Mouse (Mus musculus): ENCODE data around the gene Erh. TPM values are rescaled to one million over a fixed set of nuclear protein-coding genes. Genes with fewer than 3 reads are reported as not detected.

The Erh gene
- polyA plus RNA-seq, 1 experiment: 92.0 TPM

DNA sequence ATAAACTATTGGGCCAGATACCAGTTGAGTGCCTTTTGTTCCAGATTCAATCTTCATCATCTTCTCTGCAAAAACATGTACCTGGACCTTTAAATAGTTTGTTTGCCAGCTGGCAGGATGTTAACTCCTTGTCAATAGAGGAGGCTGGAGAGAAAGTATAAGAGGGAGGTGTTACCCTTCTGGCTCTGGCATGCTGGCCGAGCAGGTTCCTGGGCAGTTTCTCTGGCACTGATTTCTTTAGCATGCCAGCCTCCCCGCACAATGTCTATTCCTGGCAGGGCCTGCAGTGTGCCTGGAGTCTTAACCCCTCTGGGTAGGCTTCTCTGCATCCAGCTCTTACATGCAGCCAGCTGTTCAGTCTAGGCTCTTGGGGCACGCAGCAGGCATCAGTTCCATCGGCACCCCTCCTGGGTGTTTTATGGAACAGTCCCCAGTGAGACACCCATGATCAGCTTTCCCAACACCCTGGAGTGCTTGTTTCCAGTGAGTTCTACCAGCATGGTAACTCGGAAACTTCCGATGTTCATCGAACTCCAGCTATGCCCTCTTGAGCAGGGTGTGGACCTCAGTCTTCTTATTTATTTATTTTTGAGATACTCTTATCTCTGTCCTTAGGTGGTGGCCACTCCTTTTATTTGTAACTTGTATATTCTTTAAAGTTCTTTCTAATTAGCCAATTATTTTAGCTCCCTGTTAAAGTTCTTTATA is 10.0 kb upstream of the Erh start:
- WGBS: 30% methylated on average over 7 of the region's 7 CpGs
- peak overlapping the region; percentile 16; the same call in 1 of the 2 replicates for H3K27ac ChIP-seq (ENCODE audit: insufficient read depth, low read length)
- no peak for TF ChIP-seq CTCF (IDR thresholded peaks at IDR 0.05; ENCODE audit: borderline replicate concordance, insufficient read depth, low read depth, low read length)
- no peak for TF ChIP-seq POLR2A (IDR thresholded peaks at IDR 0.05; ENCODE audit: borderline replicate concordance, insufficient read depth, low read length)
- H3K27me3 ChIP-seq (ENCODE audit: control insufficient read depth, insufficient read depth, low read length): no peaks in the 10 kb centered on the region
- no peak overlapping the region for H3K4me3 ChIP-seq (replicated peaks; ENCODE audit: insufficient read depth, low read depth, low read length)
- peaks cover 14% of the 10 kb centered on the region for H3K4me1 ChIP-seq (ENCODE audit: control insufficient read depth, insufficient read depth, low read length)
- peak; percentile 32 to 60 for DNase-seq

DNA sequence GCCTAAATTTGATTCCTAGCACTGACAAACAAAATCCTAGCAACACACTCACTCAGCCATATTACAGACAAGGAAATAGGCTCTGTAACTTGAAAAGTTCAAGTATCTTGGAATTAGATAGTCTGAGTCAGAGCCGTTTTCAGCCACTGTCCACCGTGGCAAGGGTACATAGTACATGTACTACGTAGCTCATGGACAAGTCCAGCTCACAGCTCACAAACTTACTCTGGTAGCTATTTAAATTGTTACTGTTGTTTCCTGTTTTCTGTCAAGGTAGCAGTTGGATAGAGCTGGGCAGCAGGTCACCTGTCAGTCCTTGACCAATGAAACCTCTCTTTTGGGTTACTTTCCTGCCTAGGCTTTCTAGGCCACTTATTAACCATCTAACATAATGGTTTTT is 2.2 kb upstream of the Erh start:
- Histone ChIP-seq H3K27me3 (ENCODE audit: control insufficient read depth, insufficient read depth, low read length) (no peaks in the 10 kb centered on the region), H3K4me1 (ENCODE audit: control insufficient read depth, insufficient read depth, low read length) (peaks cover 7% of the 10 kb centered on the region; the same call in 1 of the 2 replicates), H3K27ac (ENCODE audit: insufficient read depth, low read length) (no peak overlapping the region), H3K4me3 (replicated peaks; ENCODE audit: insufficient read depth, low read depth, low read length) (no peak overlapping the region)
- no peak for TF ChIP-seq CTCF (IDR thresholded peaks at IDR 0.05; ENCODE audit: borderline replicate concordance, insufficient read depth, low read depth, low read length)
- TF ChIP-seq POLR2A (IDR thresholded peaks at IDR 0.05; ENCODE audit: borderline replicate concordance, insufficient read depth, low read length): no peak
- WGBS: 90% methylated on average over 3 of the region's 3 CpGs
- DNase-seq: no peak

DNA sequence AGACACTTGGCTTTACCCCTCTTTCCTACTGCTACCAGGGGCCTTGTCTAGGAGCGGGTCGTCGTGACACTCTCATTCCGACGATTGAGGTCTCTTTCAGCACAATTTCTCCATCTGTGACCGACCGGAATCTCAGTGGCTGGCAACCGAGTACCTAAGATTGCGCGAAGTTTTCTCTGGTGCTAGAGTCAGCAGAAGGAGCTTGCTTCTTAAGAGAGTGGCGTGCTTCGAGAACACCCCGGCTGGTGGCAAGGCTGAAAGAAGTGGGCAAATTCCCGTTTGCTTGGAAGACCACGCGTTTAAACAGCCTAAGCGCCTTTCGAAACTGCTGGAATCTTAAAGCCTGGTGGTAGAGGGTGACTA is 346 bp upstream of the Erh start:
- peak overlapping the region; percentile 31; the same call in 1 of the 2 replicates for H3K27ac ChIP-seq (ENCODE audit: insufficient read depth, low read length)
- peak overlapping the region; percentile 96 for H3K4me3 ChIP-seq (replicated peaks; ENCODE audit: insufficient read depth, low read depth, low read length)
- TF ChIP-seq CTCF (IDR thresholded peaks at IDR 0.05; ENCODE audit: borderline replicate concordance, insufficient read depth, low read depth, low read length) (no peak), POLR2A (IDR thresholded peaks at IDR 0.05; ENCODE audit: borderline replicate concordance, insufficient read depth, low read length) (no peak)
- peaks cover 7% of the 10 kb centered on the region; the same call in 1 of the 2 replicates for H3K4me1 ChIP-seq (ENCODE audit: control insufficient read depth, insufficient read depth, low read length)
- DNase-seq: no peak
- H3K27me3 ChIP-seq (ENCODE audit: control insufficient read depth, insufficient read depth, low read length): no peaks in the 10 kb centered on the region
- WGBS: 2% methylated on average over 18 of the region's 18 CpGs

DNA sequence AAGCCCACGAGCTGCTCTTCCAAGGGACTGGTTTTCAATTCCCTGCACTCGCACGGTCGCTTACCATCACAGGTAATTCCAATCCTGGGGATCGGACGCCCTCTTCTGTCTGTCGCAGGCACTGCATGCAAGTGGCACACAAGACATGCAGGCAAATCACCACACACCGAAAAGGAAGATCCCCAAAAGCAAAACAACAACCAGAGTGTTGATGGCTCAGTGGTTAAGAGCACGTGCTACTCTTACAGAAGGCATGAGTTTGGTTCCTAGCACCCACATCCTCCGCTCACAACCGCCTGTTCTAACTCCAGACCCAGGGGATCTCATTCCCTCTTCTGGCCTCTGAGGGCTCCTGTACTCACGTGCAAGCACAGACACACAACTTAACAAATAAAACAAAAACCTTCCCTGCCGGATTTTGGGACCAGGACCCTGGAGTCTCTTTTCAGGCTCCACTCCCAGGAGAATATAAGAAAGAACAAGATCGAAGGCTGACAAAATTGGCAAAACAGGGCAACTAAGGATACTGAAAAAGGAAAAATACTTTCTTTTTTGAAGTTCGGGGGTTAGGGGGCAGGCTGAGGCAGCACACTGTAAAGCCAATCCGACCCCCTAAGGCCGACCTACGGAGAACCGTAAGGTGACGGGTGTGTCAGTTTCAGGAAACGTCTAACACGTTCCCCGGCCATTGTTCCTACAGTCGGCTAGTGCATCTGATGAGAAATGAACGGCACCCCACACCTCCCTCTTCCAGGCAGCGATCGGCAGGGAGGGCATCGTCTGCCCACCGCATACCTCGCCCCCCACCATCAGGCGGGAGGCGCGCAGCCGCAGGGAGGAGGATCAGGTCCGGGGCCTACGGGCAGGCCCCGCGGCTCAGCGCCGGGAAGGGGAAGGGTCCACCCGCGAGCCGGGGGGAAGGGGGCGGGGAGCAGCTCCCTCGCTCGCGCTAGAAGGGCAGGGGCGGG is 1.1 kb downstream of the Erh start:
- Histone ChIP-seq H3K27me3 (ENCODE audit: control insufficient read depth, insufficient read depth, low read length) (no peaks in the 10 kb centered on the region), H3K4me1 (ENCODE audit: control insufficient read depth, insufficient read depth, low read length) (peaks cover 3% of the 10 kb centered on the region; the same call in 1 of the 2 replicates), H3K27ac (ENCODE audit: insufficient read depth, low read length) (no peak overlapping the region), H3K4me3 (replicated peaks; ENCODE audit: insufficient read depth, low read depth, low read length) (peak overlapping the region; percentile 96)
- peak; percentile 32 to 52 for DNase-seq
- peak; percentile 57 for TF ChIP-seq CTCF (IDR thresholded peaks at IDR 0.05; ENCODE audit: borderline replicate concordance, insufficient read depth, low read depth, low read length)
- TF ChIP-seq POLR2A (IDR thresholded peaks at IDR 0.05; ENCODE audit: borderline replicate concordance, insufficient read depth, low read length): no peak
- 3% methylated on average over 47 of the region's 48 CpGs for WGBS

DNA sequence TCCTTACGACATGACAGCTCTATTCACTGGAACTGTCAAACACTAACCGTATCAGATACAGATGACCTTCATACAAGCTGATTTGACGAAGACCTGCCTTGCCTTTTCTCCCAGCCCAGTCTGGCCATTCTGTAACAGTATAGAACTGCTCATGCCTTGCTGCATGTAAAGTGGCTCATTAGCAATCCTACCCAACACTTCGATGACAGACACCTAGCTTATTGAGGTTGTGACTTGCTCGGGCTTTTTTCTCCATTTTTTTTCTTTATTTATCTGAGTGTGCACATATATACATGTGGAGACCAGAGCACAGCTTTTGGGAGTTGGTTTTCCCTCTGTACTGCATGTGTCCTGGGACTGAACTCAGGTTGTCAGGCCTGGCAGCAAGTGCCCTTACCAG is 12.4 kb downstream of the Erh start:
- no peaks in the 10 kb centered on the region for H3K4me1 ChIP-seq (ENCODE audit: control insufficient read depth, insufficient read depth, low read length)
- no peak for DNase-seq
- no peak overlapping the region for H3K4me3 ChIP-seq (replicated peaks; ENCODE audit: insufficient read depth, low read depth, low read length)
- H3K27ac ChIP-seq (ENCODE audit: insufficient read depth, low read length): no peak overlapping the region
- H3K27me3 ChIP-seq (ENCODE audit: control insufficient read depth, insufficient read depth, low read length): no peaks in the 10 kb centered on the region
- 79% methylated on average over 5 of the region's 5 CpGs for WGBS
- no peak for TF ChIP-seq CTCF (IDR thresholded peaks at IDR 0.05; ENCODE audit: borderline replicate concordance, insufficient read depth, low read depth, low read length)
- TF ChIP-seq POLR2A (IDR thresholded peaks at IDR 0.05; ENCODE audit: borderline replicate concordance, insufficient read depth, low read length): no peak

DNA sequence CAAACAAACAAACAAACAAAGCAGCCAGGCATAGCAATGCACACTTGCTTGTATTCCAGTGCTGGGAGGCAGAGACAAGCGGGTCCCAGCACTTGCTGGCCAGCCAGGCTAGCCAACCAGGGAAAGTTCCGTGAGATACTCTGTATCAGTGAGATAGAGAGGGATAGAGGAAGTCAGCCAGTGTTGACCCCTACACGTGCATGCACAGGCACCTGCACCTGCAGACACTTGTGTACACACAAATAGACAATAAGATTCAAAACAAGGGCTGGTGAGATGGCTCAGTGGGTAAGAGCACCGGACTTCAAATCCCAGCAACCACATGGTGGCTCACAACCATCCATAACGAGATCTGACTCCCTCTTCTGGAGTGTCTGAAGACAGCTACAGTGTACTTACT is 23.6 kb downstream of the Erh start:
- TF ChIP-seq POLR2A (IDR thresholded peaks at IDR 0.05; ENCODE audit: borderline replicate concordance, insufficient read depth, low read length): no peak
- no peak for TF ChIP-seq CTCF (IDR thresholded peaks at IDR 0.05; ENCODE audit: borderline replicate concordance, insufficient read depth, low read depth, low read length)
- no peak for DNase-seq
- H3K27me3 ChIP-seq (ENCODE audit: control insufficient read depth, insufficient read depth, low read length): no peaks in the 10 kb centered on the region
- no peak overlapping the region for H3K4me3 ChIP-seq (replicated peaks; ENCODE audit: insufficient read depth, low read depth, low read length)
- H3K27ac ChIP-seq (ENCODE audit: insufficient read depth, low read length): no peak overlapping the region
- WGBS: 77% methylated on average over 5 of the region's 5 CpGs
- no peaks in the 10 kb centered on the region for H3K4me1 ChIP-seq (ENCODE audit: control insufficient read depth, insufficient read depth, low read length)

DNA sequence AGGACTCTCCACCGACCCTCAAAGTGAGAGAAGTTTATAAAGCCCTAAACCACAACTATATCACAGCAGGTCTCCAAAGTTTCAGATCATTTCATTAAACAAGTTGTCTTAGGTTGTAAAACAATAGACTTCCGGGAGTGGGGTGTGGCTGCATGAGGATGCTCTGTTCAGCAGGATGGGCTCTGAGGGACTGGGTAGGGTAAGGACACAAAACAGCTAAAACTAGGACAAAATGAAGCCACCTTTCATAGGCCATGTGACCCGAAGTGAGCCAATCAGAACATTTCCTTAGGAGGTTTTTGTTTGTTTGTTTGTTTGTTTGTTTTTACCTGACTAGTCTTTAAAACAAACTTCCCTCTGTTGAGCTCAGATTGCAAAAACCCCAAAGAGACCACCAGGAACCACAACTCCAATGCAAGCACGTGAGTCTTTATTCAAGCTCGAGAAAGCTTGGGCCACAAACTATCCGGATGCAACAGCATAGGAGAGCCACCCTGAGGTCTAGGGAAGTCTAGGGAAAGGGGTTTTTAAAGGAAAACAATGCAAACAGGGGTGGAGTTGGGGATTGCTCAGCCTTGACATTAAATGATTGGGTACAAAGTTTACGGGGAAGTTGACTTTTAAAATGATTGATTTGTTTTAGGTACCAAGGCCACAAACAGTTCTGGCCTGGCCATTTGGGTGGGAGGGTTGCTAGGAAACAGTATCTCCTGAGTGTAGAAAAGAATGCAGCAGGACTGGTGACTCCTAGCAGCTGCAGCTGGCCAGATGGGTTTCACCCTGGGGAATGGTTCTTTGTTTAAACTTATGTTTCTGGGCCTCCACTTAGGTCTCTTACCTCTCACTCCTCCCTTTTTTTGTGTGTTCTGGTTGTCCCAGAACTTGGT is 28.5 kb downstream of the Erh start:
- whole genome bisulfite sequencing: 59% methylated on average over 7 of the region's 7 CpGs
- Histone ChIP-seq H3K4me1 (ENCODE audit: control insufficient read depth, insufficient read depth, low read length) (no peaks in the 10 kb centered on the region), H3K27ac (ENCODE audit: insufficient read depth, low read length) (no peak overlapping the region), H3K4me3 (replicated peaks; ENCODE audit: insufficient read depth, low read depth, low read length) (no peak overlapping the region), H3K27me3 (ENCODE audit: control insufficient read depth, insufficient read depth, low read length) (no peaks in the 10 kb centered on the region)
- DNase-seq: no peak
- TF ChIP-seq CTCF (IDR thresholded peaks at IDR 0.05; ENCODE audit: borderline replicate concordance, insufficient read depth, low read depth, low read length) (no peak), POLR2A (IDR thresholded peaks at IDR 0.05; ENCODE audit: borderline replicate concordance, insufficient read depth, low read length) (no peak)
